Mouse (Mus musculus) lung, postnatal 0 days (tissue): ENCODE measurements at regions not wholly inside any gene's neighbourhood (a gene's known extent, or its start where the extent isn't known, plus 50 kb on each side); places are given as distances from the start of the nearest gene placed in this dataset.

Experiments
- CTCF ChIP-seq: IDR thresholded peaks from 2 replicates; pipeline ENCODE4 v1.5.1; 2016; ENCODE audit warnings: antibody characterized with exemption, mild to moderate bottlenecking
- EP300 ChIP-seq: IDR thresholded peaks from 2 replicates; pipeline ENCODE4 v1.6.1; 2016; ENCODE audit warnings: antibody characterized with exemption, mild to moderate bottlenecking, control low read depth

DNA sequence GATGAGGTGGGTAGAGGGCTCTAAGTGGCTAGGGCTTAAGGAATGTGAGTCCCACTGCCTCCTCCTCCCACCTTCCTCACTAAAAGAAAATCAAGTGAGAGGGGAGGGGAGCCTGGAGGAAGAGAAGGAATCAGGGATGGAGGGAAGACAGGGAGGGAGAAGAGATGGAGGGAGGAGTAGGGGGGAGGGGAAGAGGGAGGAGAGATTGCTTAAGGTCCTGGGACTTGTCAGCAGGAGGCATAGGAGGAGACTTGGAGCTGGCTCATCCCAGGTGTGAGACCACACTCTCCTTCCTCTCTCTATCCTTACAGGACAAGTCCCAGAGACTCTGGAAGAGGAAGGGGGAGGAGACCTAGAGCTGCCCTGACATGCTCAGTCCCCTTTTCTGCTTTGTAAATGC lies 143.2 kb downstream of the Chst1 start:
- TF ChIP-seq CTCF (no peak), EP300 (no peak)
